Mouse (Mus musculus) embryonic fibroblast, embryonic 13.5 days (primary cell): ENCODE measurements around the gene Cttnbp2nl.

Experiments used
- CTCF ChIP-seq: IDR thresholded peaks from 2 replicates; pipeline ENCODE4 v1.5.1; 2011; ENCODE audit warnings: mild to moderate bottlenecking, control low read depth, low read length, moderate library complexity, borderline replicate concordance; ENCODE audit not compliant: insufficient read depth
- POLR2A ChIP-seq: IDR thresholded peaks from 2 replicates; pipeline ENCODE4 v1.6.1; 2011; ENCODE audit warnings: low read depth, mild to moderate bottlenecking, control low read depth, low read length, moderate library complexity

- TF ChIP-seq CTCF (no peak), POLR2A (no peak)
These were observed 12.9 kb downstream of the Cttnbp2nl start for GRCm38 (mm10) chr3:105040002-105040401.
